Mouse (Mus musculus): ENCODE data around the gene Rab34.

Gene Rab34

GRCm38 (mm10) chr11:78188331-78189233 lies at the start of gene Rab34:
Gene Rab34 (plus strand): TSS chr11:78188430.
- Histone ChIP-seq H3K27me3 (ENCODE audit: insufficient read depth, low read length) (no peaks in the 10 kb centered on the region), H3K9me3 (ENCODE audit: low read length) (no peaks in the 10 kb centered on the region), H3K4me3 (replicated peaks; ENCODE audit: low read length) (peak within 1 kb of the TSS; percentile 91), H3K36me3 (ENCODE audit: insufficient read depth, low read length) (peaks cover 29% of the 10 kb centered on the region), H3K4me1 (replicated peaks; ENCODE audit: low read depth, low read length) (peaks cover 60% of the 10 kb centered on the region)
- TF ChIP-seq POU5F1 (IDR thresholded peaks at IDR 0.05; ENCODE audit: borderline replicate concordance, low read length): no peak
- no peak for TF ChIP-seq CTCF (conservative IDR thresholded peaks at IDR 0.05; ENCODE audit: low read length)
- no peak for TF ChIP-seq NANOG (IDR thresholded peaks at IDR 0.05; ENCODE audit: borderline replicate concordance, low read length)

DNA sequence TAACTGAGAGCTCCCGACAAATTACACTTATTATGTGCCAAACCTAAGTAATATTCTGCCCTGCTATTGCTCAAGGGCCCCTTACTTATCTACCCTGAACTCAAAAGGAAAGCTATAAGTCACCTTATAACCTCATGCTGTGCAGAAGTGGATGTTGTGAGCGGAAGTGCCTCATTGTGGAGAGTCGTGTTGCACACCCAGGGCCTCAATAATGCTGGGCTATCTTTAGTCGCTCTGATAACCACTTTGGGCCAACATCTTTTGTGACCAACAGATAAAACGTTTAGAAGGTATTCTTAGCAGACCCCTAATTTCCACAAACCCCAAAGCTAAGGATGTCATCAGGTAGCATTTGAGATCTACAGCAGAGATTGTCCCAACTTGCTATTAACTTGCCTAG lies 47.6 kb upstream of the Rab34 start:
- H3K36me3 ChIP-seq (ENCODE audit: insufficient read depth, low read length): peaks cover 45% of the 10 kb centered on the region
- H3K4me1 ChIP-seq (replicated peaks; ENCODE audit: low read depth, low read length): peaks cover 49% of the 10 kb centered on the region
- H3K9me3 ChIP-seq (ENCODE audit: low read length): no peaks in the 10 kb centered on the region
- no peaks in the 10 kb centered on the region for H3K27me3 ChIP-seq (ENCODE audit: insufficient read depth, low read length)
- TF ChIP-seq NANOG (IDR thresholded peaks at IDR 0.05; ENCODE audit: borderline replicate concordance, low read length) (no peak), CTCF (conservative IDR thresholded peaks at IDR 0.05; ENCODE audit: low read length) (no peak), POU5F1 (IDR thresholded peaks at IDR 0.05; ENCODE audit: borderline replicate concordance, low read length) (no peak)
- H3K4me3 ChIP-seq (replicated peaks; ENCODE audit: low read length): no peak overlapping the region

DNA sequence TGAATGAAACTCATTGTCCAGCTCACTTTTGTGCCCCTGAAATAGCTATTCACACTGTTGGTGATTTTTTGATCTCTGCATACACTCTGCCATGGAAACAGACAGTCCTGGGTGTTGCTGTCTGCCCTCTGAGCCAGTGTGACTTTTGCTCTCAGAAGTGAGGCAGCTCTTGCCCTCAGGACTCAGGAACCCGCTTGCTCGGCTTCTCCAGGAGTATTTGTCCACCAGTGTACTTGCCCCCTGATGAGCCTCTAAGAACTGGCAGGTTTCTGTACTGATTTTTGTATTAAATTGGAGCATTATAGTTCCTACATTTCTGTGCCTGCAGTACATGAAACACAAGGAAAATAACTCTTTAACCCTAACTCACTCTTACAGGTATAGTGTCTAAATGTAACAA lies 44.7 kb upstream of the Rab34 start:
- no peak for TF ChIP-seq NANOG (IDR thresholded peaks at IDR 0.05; ENCODE audit: borderline replicate concordance, low read length)
- no peak for TF ChIP-seq CTCF (conservative IDR thresholded peaks at IDR 0.05; ENCODE audit: low read length)
- TF ChIP-seq POU5F1 (IDR thresholded peaks at IDR 0.05; ENCODE audit: borderline replicate concordance, low read length): no peak
- Histone ChIP-seq H3K9me3 (ENCODE audit: low read length) (no peaks in the 10 kb centered on the region), H3K27me3 (ENCODE audit: insufficient read depth, low read length) (no peaks in the 10 kb centered on the region), H3K36me3 (ENCODE audit: insufficient read depth, low read length) (peaks cover 73% of the 10 kb centered on the region), H3K4me1 (replicated peaks; ENCODE audit: low read depth, low read length) (peaks cover 52% of the 10 kb centered on the region), H3K4me3 (replicated peaks; ENCODE audit: low read length) (no peak overlapping the region)

GRCm38 (mm10) chr11:78146168-78146567 lies 42.1 kb upstream of the Rab34 start:
- TF ChIP-seq CTCF (conservative IDR thresholded peaks at IDR 0.05; ENCODE audit: low read length) (no peak), NANOG (IDR thresholded peaks at IDR 0.05; ENCODE audit: borderline replicate concordance, low read length) (no peak), POU5F1 (IDR thresholded peaks at IDR 0.05; ENCODE audit: borderline replicate concordance, low read length) (no peak)
- Histone ChIP-seq H3K9me3 (ENCODE audit: low read length) (no peaks in the 10 kb centered on the region), H3K27me3 (ENCODE audit: insufficient read depth, low read length) (no peaks in the 10 kb centered on the region), H3K4me1 (replicated peaks; ENCODE audit: low read depth, low read length) (peaks cover 49% of the 10 kb centered on the region), H3K4me3 (replicated peaks; ENCODE audit: low read length) (no peak overlapping the region), H3K36me3 (ENCODE audit: insufficient read depth, low read length) (peaks cover 91% of the 10 kb centered on the region)

GRCm38 (mm10) chr11:78146707-78147543 lies 41.3 kb upstream of the Rab34 start:
- Histone ChIP-seq H3K4me3 (replicated peaks; ENCODE audit: low read length) (no peak overlapping the region), H3K36me3 (ENCODE audit: insufficient read depth, low read length) (peaks cover 86% of the 10 kb centered on the region), H3K27me3 (ENCODE audit: insufficient read depth, low read length) (no peaks in the 10 kb centered on the region), H3K4me1 (replicated peaks; ENCODE audit: low read depth, low read length) (peaks cover 49% of the 10 kb centered on the region), H3K9me3 (ENCODE audit: low read length) (no peaks in the 10 kb centered on the region)
- TF ChIP-seq POU5F1 (IDR thresholded peaks at IDR 0.05; ENCODE audit: borderline replicate concordance, low read length) (no peak), NANOG (IDR thresholded peaks at IDR 0.05; ENCODE audit: borderline replicate concordance, low read length) (no peak), CTCF (conservative IDR thresholded peaks at IDR 0.05; ENCODE audit: low read length) (no peak)

- TF ChIP-seq NANOG (IDR thresholded peaks at IDR 0.05; ENCODE audit: borderline replicate concordance, low read length) (no peak), POU5F1 (IDR thresholded peaks at IDR 0.05; ENCODE audit: borderline replicate concordance, low read length) (no peak), CTCF (conservative IDR thresholded peaks at IDR 0.05; ENCODE audit: low read length) (peak; percentile 75)
- no peaks in the 10 kb centered on the region for H3K27me3 ChIP-seq (ENCODE audit: insufficient read depth, low read length)
- peaks cover 54% of the 10 kb centered on the region for H3K4me1 ChIP-seq (replicated peaks; ENCODE audit: low read depth, low read length)
- peaks cover 90% of the 10 kb centered on the region for H3K36me3 ChIP-seq (ENCODE audit: insufficient read depth, low read length)
- no peaks in the 10 kb centered on the region for H3K9me3 ChIP-seq (ENCODE audit: low read length)
- H3K4me3 ChIP-seq (replicated peaks; ENCODE audit: low read length): no peak overlapping the region
Observed at GRCm38 (mm10) chr11:78151161-78151560, 37.1 kb upstream of the Rab34 start.

DNA sequence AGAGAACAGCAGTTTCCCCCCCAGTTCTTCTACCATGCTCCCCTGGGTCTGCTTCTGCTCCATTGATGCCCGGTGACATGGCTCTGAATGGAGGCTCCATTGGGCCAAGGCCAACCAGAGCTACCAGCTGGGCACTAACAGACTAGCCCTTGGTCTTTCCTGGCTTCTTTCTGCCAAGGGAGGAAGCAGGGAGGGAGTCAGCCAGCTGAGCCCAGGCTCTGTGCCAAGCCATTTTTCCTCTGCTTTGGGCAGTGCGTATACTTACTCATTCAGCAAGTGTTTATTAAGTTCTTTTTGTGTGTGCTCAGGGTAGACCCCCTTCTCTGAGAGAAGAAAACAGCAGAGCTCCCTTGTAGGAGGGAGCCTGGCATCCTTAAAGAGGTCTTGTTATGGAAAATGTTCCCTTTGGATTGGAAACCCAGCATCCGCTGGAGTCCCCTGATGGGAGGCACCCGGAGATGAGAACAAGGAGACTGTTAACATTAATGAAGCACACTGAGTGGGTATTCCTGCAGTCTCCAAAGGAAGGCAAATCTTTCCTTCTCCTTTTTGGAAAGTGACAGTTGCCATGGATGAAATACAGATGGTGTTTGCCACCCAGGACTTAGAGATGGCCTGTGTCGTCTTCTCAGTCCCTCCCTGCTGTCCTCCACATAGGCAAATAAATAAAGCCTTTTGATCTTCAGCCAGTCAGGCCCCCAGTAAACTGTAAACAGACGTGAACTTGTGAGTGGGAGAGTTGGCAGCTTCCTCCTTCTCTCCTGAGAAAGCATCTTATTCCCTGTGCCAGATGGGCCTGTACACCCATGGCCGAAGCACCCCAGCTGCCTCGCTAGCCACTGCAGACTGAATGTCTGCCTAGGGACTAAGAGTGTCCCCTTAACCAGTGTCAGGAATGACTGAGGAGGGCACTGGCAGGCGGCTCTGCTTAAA lies 35.7 kb upstream of the Rab34 start:
- TF ChIP-seq NANOG (IDR thresholded peaks at IDR 0.05; ENCODE audit: borderline replicate concordance, low read length) (no peak), CTCF (conservative IDR thresholded peaks at IDR 0.05; ENCODE audit: low read length) (no peak)
- no peak overlapping the region for H3K4me3 ChIP-seq (replicated peaks; ENCODE audit: low read length)
- H3K4me1 ChIP-seq (replicated peaks; ENCODE audit: low read depth, low read length): peaks cover 54% of the 10 kb centered on the region
- peaks cover 91% of the 10 kb centered on the region for H3K36me3 ChIP-seq (ENCODE audit: insufficient read depth, low read length)
- no peaks in the 10 kb centered on the region for H3K27me3 ChIP-seq (ENCODE audit: insufficient read depth, low read length)
- H3K9me3 ChIP-seq (ENCODE audit: low read length): no peaks in the 10 kb centered on the region

Measured in E14TG2a.4 (cell line).